Mouse (Mus musculus) small intestine, adult 2 months (tissue): ENCODE measurements around the gene Grin2b.

Experiments
- CTCF ChIP-seq: fragments of 200-500 bp; IDR thresholded peaks from 2 replicates; pipeline ENCODE4 v1.5.1; 2012; ENCODE audit warnings: low read depth, mild to moderate bottlenecking, control low read depth, inconsistent platforms, low read length, moderate library complexity, mixed read lengths; ENCODE audit not compliant: insufficient replicate concordance, insufficient read length; ENCODE audit errors: extremely low read depth
- POLR2A ChIP-seq: fragments of 200-500 bp; IDR thresholded peaks from 2 replicates; pipeline ENCODE4 v1.6.1; 2012; ENCODE audit warnings: low read depth, mild to moderate bottlenecking, control low read depth, inconsistent platforms, low read length, moderate library complexity

- TF ChIP-seq CTCF, result no peak
- TF ChIP-seq POLR2A, result no peak
Measured at GRCm38 (mm10) chr6:135945511-135945910, 227.8 kb downstream of the Grin2b start.
